27 mouse cellular contexts compared by ENCODE assay signal in the genomic region with DNA sequence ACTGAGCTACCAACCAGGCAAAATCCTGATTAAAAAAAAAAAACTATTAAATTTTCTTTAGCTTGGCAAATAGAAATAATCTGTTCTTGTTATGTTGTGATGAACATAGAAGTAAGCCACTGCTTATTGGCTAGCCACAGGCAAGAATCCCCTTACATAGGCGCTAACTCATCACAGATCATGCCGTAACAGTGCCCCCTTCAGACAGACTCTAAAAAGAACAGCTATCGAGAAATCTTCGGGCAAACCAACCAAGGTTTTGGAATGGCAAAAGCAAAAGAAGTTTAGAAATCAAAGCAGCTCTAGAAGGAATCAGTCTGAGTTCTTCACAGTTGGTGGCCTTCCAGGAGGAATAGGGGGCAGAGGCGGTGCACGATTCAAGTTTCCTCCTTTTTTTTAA. TPM values are rescaled to one million over a fixed set of nuclear protein-coding genes. Genes with fewer than 3 reads are reported as not detected.
"Had no signal": no experiment of that assay in that cellular context is flagged by ENCODE, and none has a peak within 500 bp of the region (broad histone marks: within the 10 kb centered on the region; RNA-seq: fewer than 3 reads in every experiment).

No protein-coding gene starts in this region.

- H3K27ac ChIP-seq: liver, embryonic 13.5 days; neural tube, embryonic 12.5 days; neural tube, embryonic 15.5 days; stomach, embryonic 15.5 days had no signal

- H3K4me3 ChIP-seq: liver, embryonic 13.5 days; neural tube, embryonic 12.5 days; neural tube, embryonic 15.5 days; stomach, embryonic 15.5 days had no signal

- H3K9me3 ChIP-seq: liver, embryonic 13.5 days; neural tube, embryonic 12.5 days; neural tube, embryonic 15.5 days; stomach, embryonic 15.5 days had no signal

- H3K4me1 ChIP-seq: liver, embryonic 13.5 days; neural tube, embryonic 12.5 days; neural tube, embryonic 15.5 days; stomach, embryonic 15.5 days had no signal

- H3K4me2 ChIP-seq: liver, embryonic 13.5 days; midbrain, embryonic 11.5 days; neural tube, embryonic 12.5 days; neural tube, embryonic 15.5 days; stomach, embryonic 15.5 days had no signal

- H3K27me3 ChIP-seq: liver, embryonic 13.5 days; neural tube, embryonic 12.5 days; neural tube, embryonic 15.5 days; stomach, embryonic 15.5 days had no signal

- H3K36me3 ChIP-seq: liver, embryonic 13.5 days; neural tube, embryonic 12.5 days; neural tube, embryonic 15.5 days; stomach, embryonic 15.5 days had no signal

- H3K9ac ChIP-seq: liver, embryonic 13.5 days; neural tube, embryonic 12.5 days; neural tube, embryonic 15.5 days; stomach, embryonic 15.5 days had no signal

- DNase-seq: kidney, adult 18-20 months; kidney, adult 9 months; kidney, postnatal 25 days; layer of hippocampus, adult 9-11 months; liver, embryonic 13.5 days; lung, adult 2 months; lung, postnatal 14 days; lung, postnatal 4 days; midbrain, embryonic 14.5 days; right cerebral cortex, adult 18-20 months; right cerebral cortex, postnatal 14 days; right cerebral cortex, postnatal 4 days; thymus, postnatal 25 days had no signal

RNA-seq across cellular contexts. Expression of a gene that starts 31.7 kb away (rescaled TPM):
- total RNA-seq: layer of hippocampus, adult 18-20 months; left cerebral cortex, adult 18-20 months; left cerebral cortex, postnatal 10 days; liver, adult 2 months; megakaryocyte progenitor cell, adult 5-6 weeks; megakaryocyte-erythroid progenitor cell, adult 5-6 weeks had no signal
- polyA plus RNA-seq: limb, embryonic 11.5 days; liver, adult 2 months; liver, embryonic 13.5 days; liver, embryonic 16.5 days; lung, adult 2 months; lung, embryonic 16.5 days; midbrain, embryonic 11.5 days; stomach, embryonic 15.5 days; thymus, postnatal 0 days had no signal
